Mouse (Mus musculus): Measurements from ENCODE around the gene Kif27. TPM values are rescaled to one million over a fixed set of nuclear protein-coding genes. Genes with fewer than 3 reads are reported as not detected.

Kif27 gene
- polyA plus RNA-seq (2014; fragmentation: Illumina TruSeq; extraction: RNeasy Lipid Tissue Mini Kit (QIAGEN cat#74804); ENCODE audit: low replicate concordance): 2.0 TPM

DNA sequence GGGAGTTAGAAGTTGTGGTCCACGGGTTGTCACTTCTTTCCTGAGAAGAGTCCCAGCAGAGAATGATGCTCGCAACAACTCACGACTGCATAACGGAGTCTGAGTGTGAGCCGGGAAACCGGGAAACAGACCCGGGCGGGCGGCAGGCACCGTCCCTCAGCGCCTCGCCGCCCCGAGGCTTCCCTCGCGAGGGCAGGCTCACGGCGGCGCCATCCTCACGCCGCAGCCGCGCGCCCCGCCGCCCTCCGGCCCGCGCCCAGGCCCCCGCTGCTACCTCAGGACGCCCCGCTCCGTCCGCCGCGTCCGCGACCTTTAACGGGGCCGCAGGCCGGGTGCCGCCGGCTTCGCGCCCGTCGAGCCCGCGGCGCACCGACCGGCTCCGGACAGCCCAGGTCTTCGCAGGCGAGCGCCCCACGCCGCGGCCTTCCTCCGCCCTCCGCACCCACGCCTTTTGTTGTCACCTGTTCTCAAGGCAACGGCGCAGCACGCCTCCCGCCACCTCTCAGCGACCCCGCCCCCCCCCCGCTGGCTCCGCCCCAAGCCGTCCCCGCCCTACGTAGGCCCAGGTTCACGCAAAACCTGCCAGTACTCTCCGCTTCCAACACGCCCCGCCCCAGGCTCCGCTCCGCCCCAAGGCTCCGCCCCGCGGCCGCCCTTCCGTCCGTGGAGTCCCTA lies at the start of gene Kif27:
Gene Kif27, minus strand, starts transcription at position 494 of the 675 bp plus-strand sequence.

DNA sequence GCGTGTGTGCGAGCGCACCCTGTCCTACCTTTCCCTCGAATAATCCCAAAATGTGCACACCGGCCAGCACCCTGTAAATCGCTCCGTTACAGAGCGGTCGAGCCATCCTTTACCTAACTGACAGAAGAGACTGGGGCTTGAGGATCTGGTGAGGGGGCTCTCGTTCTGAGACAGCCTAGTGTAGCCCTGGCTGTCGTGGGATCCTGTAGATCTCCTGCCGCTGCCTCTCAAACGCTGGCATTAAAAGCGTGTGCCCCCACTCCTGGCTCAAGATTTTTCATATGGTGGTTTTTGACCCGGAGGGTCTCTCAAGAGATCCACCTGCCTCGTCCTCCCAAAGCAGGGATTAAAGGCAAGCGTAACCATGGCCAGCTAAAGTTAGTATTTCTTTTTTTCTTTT lies 44.3 kb upstream of the Kif27 start, which contains the start of gene Hnrnpk:
Gene Hnrnpk, minus strand, starts transcription at position 101 of the 400 bp plus-strand sequence.

DNA sequence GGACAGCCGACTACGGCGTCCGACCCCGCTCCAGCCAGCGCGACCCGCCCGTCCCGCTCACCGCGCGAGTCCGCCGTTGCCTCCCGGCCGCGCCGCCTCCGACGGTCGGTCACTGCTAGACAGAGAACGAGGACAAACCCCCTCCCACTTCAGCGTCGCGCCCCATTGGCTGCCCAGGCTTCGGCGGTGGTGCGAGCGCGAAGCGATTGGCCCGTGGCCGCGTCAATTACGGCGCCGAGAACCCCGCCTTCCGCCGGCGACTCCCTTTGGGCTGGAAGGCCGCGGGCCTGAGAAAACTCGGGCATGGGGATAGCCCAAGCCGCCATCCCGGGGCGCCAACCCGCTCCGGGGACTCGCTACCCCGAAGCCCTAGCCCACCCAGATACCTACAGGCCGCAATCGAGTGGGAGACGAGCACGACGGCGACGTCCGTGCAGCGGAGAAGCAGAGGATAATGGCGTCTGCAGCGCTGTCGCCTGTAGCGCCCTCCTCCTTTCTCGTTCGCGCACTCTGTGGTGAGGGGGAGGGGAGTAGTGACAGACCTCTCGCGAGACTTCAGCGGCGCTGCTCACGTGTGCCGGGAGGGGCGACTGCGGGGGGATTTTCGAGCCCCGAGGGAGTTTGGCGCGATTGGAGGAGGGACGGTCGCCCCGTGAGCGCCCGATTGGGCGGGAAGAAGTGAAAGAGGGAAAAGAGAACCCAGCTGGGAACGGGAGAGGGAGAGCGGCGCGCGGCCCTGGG lies 43.3 kb upstream of the Kif27 start, which contains the start of gene Rmi1:
Gene Rmi1, plus strand, starts transcription at position 246 of the 741 bp plus-strand sequence.

DNA sequence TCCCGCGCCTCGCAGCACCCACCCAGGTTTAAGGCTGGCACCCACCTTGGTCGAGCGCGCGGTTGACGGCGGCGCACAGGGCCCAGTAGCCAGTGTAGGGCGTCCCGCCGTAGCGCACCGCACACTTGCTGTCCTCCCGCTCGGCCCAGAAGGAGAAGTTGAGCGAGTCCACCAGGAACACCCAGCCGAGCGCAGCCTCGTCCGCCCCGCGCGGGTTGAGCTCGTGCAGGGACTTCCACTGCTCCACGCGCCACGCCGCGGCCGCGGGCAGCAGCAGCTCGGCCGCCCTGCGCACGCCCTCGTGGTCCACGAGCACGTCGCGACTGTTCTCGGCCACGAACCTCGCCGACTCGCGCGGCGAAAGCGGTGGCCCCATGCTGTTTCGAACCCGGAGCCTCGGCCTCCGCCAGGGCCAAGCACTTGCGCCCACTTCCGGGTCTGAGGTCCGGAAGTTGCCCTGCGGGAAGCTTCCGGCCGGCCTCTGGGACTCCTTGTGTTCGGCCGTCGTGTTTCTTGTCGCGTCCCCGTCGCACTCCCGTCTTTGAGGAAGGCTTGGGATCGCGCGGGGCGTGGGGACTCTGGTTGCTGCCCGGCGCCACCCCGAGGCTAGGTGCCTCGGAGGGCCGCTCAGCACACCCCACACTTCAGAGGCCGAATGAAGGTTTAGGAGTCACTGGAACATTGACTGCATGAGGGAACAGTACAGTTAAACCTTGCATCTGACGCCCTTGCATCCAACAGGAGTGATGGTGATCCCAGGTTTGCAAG lies 26.0 kb upstream of the Kif27 start, which contains the start of gene 2210016F16Rik:
Gene 2210016F16Rik, minus strand, starts transcription at position 447 of the 768 bp plus-strand sequence.

DNA sequence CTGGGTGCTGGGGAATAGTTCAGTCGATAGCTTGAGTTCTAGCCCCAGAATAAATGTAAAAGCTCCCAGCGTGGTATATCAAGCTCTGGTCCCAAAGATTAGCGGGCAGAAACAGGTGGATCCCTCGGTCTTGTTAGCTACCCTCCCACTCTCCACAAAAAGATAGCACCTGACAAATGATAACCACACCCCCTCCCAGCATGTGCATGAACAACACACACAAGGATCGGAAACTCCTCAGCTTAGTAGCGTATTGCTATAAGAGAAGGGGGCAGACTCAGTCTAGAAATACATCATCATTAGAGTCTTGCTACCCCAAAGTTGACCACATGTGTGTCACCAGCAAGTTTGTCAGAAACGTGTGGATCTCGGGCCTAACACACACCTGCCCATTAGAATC lies 83.3 kb downstream of the Kif27 start, which contains the start of gene Gkap1:
Gene Gkap1, minus strand, starts transcription at position 101 of the 400 bp plus-strand sequence.

Other genes starting within 250 kb of the Kif27 start
- gene Klhl3, start 245.5 kb downstream of the Kif27 start, polyA plus RNA-seq (2014; fragmentation: Illumina TruSeq; extraction: RNeasy Lipid Tissue Mini Kit (QIAGEN cat#74804); ENCODE audit: low replicate concordance): 0.19 TPM
- gene Hnrnpa0, start 230.6 kb downstream of the Kif27 start, polyA plus RNA-seq (2014; fragmentation: Illumina TruSeq; extraction: RNeasy Lipid Tissue Mini Kit (QIAGEN cat#74804); ENCODE audit: low replicate concordance): 86.3 TPM
- gene Idnk, start 201.5 kb downstream of the Kif27 start, polyA plus RNA-seq (2014; fragmentation: Illumina TruSeq; extraction: RNeasy Lipid Tissue Mini Kit (QIAGEN cat#74804); ENCODE audit: low replicate concordance): 9.4 TPM
- 188 TPM for gene Ubqln1, start 143.5 kb downstream of the Kif27 start, polyA plus RNA-seq (2014; fragmentation: Illumina TruSeq; extraction: RNeasy Lipid Tissue Mini Kit (QIAGEN cat#74804); ENCODE audit: low replicate concordance)
- 29.1 TPM for gene Gkap1, start 83.4 kb downstream of the Kif27 start, polyA plus RNA-seq (2014; fragmentation: Illumina TruSeq; extraction: RNeasy Lipid Tissue Mini Kit (QIAGEN cat#74804); ENCODE audit: low replicate concordance)
- 67.1 TPM for gene 2210016F16Rik, start 26.1 kb upstream of the Kif27 start, polyA plus RNA-seq (2014; fragmentation: Illumina TruSeq; extraction: RNeasy Lipid Tissue Mini Kit (QIAGEN cat#74804); ENCODE audit: low replicate concordance)
- 76.5 TPM for gene Rmi1, start 43.1 kb upstream of the Kif27 start, polyA plus RNA-seq (2014; fragmentation: Illumina TruSeq; extraction: RNeasy Lipid Tissue Mini Kit (QIAGEN cat#74804); ENCODE audit: low replicate concordance)
- 1,748 TPM for gene Hnrnpk, start 44.2 kb upstream of the Kif27 start, polyA plus RNA-seq (2014; fragmentation: Illumina TruSeq; extraction: RNeasy Lipid Tissue Mini Kit (QIAGEN cat#74804); ENCODE audit: low replicate concordance)